Mouse (Mus musculus) kidney, postnatal 0 days (tissue): ENCODE results near the gene Cfap73. TPM values are rescaled to one million over a fixed set of nuclear protein-coding genes. Genes with fewer than 3 reads are reported as not detected.
A peak's percentile ranks its signal among the peaks of the same experiment; 100 is the strongest.

Experiments used
- ATAC-seq: fragments of 200-750 bp; cut with Nextera tagmentation; replicated peaks from 2 replicates; pipeline ENCODE4 v1.8.0; 2017; ENCODE audit warnings: low read depth, moderate number of reproducible peaks, moderate TSS enrichment, moderate library complexity; ENCODE audit not compliant: low FRiP score
- DNase-seq: peaks from one replicate; pipeline ENCODE4 v3.0.0-alpha.2; 2016; ENCODE audit warnings: low spot score
- H3K27ac ChIP-seq: fragments of 300-500 bp; sonication (generic); 2 replicates; pipeline ENCODE4 v1.5.1; 2014; ENCODE audit warnings: mild to moderate bottlenecking
- H3K27me3 ChIP-seq: fragments of 300-500 bp; sonication (generic); 2 replicates; pipeline ENCODE4 v1.6.1; 2014; ENCODE audit warnings: low read length, mixed read lengths; ENCODE audit not compliant: insufficient read depth
- H3K36me3 ChIP-seq: fragments of 300-500 bp; sonication (generic); 2 replicates; pipeline ENCODE4 v1.6.1; 2014; ENCODE audit warnings: low read length, mixed read lengths; ENCODE audit not compliant: insufficient read depth
- H3K4me1 ChIP-seq: fragments of 300-500 bp; sonication (generic); replicated peaks from 2 replicates; pipeline ENCODE4 v1.6.1; 2014; ENCODE audit warnings: antibody characterized with exemption, low read length, mixed read lengths; ENCODE audit not compliant: insufficient read depth
- H3K4me2 ChIP-seq: fragments of 300-500 bp; sonication (generic); 2 replicates; pipeline ENCODE4 v1.6.1; 2014; ENCODE audit warnings: mild to moderate bottlenecking, low read length, moderate library complexity, mixed read lengths
- H3K4me3 ChIP-seq: fragments of 300-500 bp; sonication (generic); replicated peaks from 2 replicates; pipeline ENCODE4 v1.5.1; 2014; ENCODE audit warnings: low read depth, low read length
- H3K9ac ChIP-seq: fragments of 300-500 bp; sonication (generic); 2 replicates; pipeline ENCODE4 v1.6.1; 2014; ENCODE audit warnings: low read depth, low read length
- H3K9me3 ChIP-seq: fragments of 300-500 bp; sonication (generic); replicated peaks from 2 replicates; pipeline ENCODE4 v1.6.1; 2016; ENCODE audit warnings: low read length, inconsistent platforms, mixed read lengths
- CTCF ChIP-seq: IDR thresholded peaks from 2 replicates; pipeline ENCODE4 v1.5.1; 2016; ENCODE audit warnings: antibody characterized with exemption, low read depth, mild to moderate bottlenecking, moderate library complexity
- WGBS: fragments of 180-500 bp; shearing (Covaris S2); extraction: QIAGEN DNeasy Blood & Tissue Kit; methylation state at CpG from one replicate; pipeline ENCODE4 v1.1.7; 2014; 5-methylcytosine and 5-hydroxymethylcytosine counted together
- polyA plus RNA-seq: library from polyadenylated mRNA; unstranded; fragments of >200 nt; fragmentation: Nextera tagmentation; extraction: Ambion mirVana; gene quantifications from 2 replicates; pipeline ENCODE4 v1.2.1, GENCODE M21; 2015

The Cfap73 gene
- polyA plus RNA-seq, 1 experiment from 2014 or later = not detected

DNA sequence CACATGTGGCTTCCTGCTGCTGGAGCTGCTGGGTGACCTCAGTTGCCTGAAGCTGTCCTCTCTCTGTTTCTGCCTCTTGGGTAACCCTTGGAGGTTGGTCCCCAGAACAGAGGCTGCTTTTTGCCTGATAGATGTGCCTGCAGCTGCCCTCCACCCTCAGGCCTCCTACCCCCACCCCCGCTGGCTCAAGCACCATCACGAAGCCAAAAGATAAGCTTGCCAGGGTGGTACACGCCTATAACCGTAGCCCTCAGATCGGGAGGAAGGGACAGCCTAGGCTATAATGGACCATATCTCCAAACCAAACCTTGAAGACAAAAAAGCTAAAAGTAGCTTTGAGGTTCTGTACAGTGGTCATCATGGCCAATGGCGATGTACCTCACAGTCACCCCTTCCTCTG is 34.4 kb downstream of the Cfap73 start:
- Histone ChIP-seq H3K4me3 (no peak overlapping the region), H3K4me1 (no peaks in the 10 kb centered on the region), H3K27ac (no peak overlapping the region), H3K9me3 (no peaks in the 10 kb centered on the region), H3K4me2 (no peak overlapping the region), H3K9ac (no peak overlapping the region), H3K27me3 (no peaks in the 10 kb centered on the region), H3K36me3 (no peaks in the 10 kb centered on the region)
- ATAC-seq (no peak), DNase-seq (no peak)
- TF ChIP-seq CTCF = no peak
- 89% methylated on average over 6 of the region's 6 CpGs for WGBS

DNA sequence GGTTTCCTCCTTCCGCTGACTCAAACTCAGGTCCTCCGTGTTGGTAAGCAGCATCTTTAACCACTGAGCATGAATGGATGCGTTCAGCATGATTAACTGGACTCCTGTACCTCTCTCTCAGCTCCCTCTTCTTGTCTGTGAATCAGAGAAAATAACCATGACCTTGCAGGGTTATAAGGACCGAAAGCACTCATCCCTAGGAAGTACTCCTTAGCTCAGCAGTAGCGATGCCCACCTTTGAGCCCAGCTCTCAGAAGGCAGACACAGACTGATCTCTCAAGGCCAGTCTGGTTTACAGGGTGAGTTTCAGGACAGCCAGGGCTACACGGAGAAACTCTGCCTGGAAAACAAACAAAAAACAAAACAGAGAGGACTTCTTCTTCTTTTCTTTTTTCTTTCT is 39.5 kb downstream of the Cfap73 start:
- no peak overlapping the region for H3K27ac ChIP-seq
- H3K27me3 ChIP-seq = no peaks in the 10 kb centered on the region
- H3K4me1 ChIP-seq = no peaks in the 10 kb centered on the region
- DNase-seq (no peak), ATAC-seq (peak; percentile 68)
- H3K9ac ChIP-seq = no peak overlapping the region
- no peak for TF ChIP-seq CTCF
- H3K9me3 ChIP-seq = no peaks in the 10 kb centered on the region
- WGBS = 82% methylated on average over 6 of the region's 6 CpGs
- no peak overlapping the region for H3K4me3 ChIP-seq
- H3K4me2 ChIP-seq = no peak overlapping the region
- H3K36me3 ChIP-seq = no peaks in the 10 kb centered on the region

DNA sequence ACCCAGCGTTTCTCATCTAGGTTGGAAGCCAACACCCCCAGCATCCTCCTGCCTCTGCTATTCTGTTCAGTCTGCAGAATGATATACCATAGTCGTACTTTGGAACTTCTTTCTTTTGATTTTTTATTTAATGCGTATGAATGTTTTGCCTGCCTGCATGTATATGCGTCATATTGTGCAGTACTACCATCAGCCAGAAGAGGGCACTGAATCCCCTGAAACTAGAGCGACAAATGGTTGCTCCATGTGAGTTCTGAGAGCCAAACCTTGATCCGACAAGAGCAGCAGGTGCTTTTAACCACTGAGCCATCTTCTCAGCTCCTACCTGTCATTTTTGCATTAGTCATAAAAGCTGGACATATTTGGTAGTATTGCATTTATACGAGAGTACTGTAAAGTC is 41.9 kb downstream of the Cfap73 start:
- ATAC-seq (no peak), DNase-seq (no peak)
- Histone ChIP-seq H3K27me3 (no peaks in the 10 kb centered on the region), H3K4me3 (no peak overlapping the region), H3K9ac (no peak overlapping the region), H3K36me3 (no peaks in the 10 kb centered on the region), H3K9me3 (no peaks in the 10 kb centered on the region), H3K4me1 (no peaks in the 10 kb centered on the region), H3K27ac (no peak overlapping the region), H3K4me2 (no peak overlapping the region)
- 72% methylated on average over 7 of the region's 7 CpGs for WGBS
- peak; percentile 56 for TF ChIP-seq CTCF

DNA sequence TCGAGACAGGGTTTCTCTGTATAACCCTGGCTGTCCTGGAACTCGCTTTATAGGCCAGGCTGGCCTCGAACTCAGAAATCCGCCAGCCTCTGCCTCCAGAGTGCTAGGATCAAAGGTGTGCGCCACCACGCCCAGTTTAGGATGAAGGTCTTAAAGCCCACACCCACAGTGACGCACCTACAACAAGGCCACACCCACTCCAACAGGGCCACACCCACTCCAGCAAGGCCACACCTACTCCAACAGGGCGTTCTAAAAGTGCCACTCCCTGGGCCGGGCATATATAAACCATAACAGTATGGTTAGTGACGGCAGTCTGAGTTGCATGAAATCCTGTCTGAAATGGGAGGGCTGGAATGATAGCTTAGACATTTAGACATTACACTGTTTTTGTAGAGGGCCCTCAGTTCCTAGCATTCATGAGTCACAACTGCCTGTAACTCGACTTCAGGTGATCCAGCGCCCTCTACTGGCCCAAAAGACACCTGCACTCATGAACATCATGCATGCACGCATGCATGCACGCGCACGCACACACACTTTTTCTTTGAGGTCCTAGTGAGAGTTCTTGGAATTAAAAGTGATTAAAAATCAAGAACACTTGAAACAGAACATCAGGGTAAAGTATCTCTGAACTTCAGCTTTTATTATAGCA is 43.6 kb downstream of the Cfap73 start:
- WGBS = 77% methylated on average over 16 of the region's 16 CpGs
- Histone ChIP-seq H3K9me3 (no peaks in the 10 kb centered on the region), H3K27me3 (no peaks in the 10 kb centered on the region), H3K4me2 (no peak overlapping the region), H3K9ac (no peak overlapping the region), H3K27ac (no peak overlapping the region), H3K4me3 (no peak overlapping the region), H3K36me3 (no peaks in the 10 kb centered on the region), H3K4me1 (peaks cover 7% of the 10 kb centered on the region; the same call in 1 of the 2 replicates)
- no peak for DNase-seq
- peak; percentile 64 for TF ChIP-seq CTCF
- no peak for ATAC-seq

DNA sequence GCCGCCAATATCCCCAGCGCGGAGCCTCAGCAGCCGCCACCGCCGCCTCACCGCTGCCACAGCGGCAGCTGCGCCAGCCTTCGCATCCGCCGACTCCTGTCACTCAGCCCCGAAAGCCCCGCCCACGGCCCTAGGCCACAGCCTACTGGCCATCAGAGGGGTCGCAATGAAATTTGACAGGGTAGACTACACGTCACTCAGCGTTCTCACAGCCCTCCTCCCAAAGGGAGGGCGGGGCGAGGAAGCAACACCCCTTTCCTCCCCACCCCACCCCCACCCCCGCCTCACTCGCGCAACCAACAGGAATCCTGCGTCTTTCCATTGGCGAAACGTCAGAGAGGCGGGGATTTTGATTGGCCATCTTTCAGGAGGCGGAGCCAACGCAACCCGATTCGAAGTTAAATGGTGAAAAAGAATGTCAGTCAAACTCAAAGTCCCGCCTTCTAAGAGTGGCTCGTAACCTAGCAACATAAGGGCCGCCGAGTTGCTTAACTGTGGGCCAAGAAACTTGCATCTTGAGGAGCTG is 45.4 kb downstream of the Cfap73 start, which contains the start of the genes Tpcn1 and Iqcd:
Tpcn1 (minus strand) TSS at position 105 of the 526 bp plus-strand sequence.
Iqcd (plus strand) TSS at position 448 of the 526 bp plus-strand sequence.
- 0% methylated on average over 35 of the region's 35 CpGs for WGBS
- H3K4me2 ChIP-seq = peak within 1 kb of the TSS; percentile 93
- H3K4me1 ChIP-seq = peaks cover 7% of the 10 kb centered on the region; the same call in 1 of the 2 replicates
- no peaks in the 10 kb centered on the region for H3K9me3 ChIP-seq
- peak; percentile 23; the same call in 1 of the 2 replicates for TF ChIP-seq CTCF
- H3K9ac ChIP-seq = peak within 1 kb of the TSS; percentile 87
- DNase-seq = peak; percentile 100
- peak; percentile 95 for ATAC-seq
- peak within 1 kb of the TSS; percentile 78 for H3K27ac ChIP-seq
- H3K36me3 ChIP-seq = peaks cover 11% of the 10 kb centered on the region; the same call in 1 of the 2 replicates
- peak within 1 kb of the TSS; percentile 89 for H3K4me3 ChIP-seq
- H3K27me3 ChIP-seq = no peaks in the 10 kb centered on the region

DNA sequence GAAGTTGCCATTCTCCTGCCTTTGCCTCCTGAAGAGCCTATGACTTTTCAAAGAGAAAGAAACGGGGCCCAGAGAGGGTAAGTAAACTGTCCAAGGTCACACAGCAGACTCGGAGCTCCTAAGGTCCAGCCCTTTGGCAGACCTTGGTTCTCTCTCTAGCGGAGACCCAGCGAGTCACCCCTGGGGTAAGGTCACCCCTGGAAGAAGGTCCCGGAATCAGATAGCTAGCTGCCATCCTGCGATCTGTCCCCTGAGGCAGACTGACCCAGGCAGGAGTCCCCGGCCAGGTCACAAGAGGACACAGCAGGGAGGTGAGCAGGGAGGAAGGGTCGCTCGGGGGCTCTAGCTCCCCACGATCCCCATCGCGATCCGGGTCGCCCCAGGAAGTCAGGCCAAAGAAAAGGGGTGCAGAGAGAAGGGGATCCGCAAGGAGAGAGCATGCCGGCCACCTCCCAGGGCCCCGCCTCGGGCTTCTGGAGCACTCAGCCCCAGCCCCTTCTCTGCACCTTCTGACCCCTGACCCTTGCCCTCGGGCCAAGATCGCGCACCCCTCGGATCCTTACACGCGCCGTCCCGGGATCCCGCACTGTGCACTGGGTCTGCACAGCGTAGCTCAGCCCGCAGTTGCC is 46.0 kb downstream of the Cfap73 start:
- DNase-seq = no peak
- WGBS = under 1% methylated on average over 24 of the region's 29 CpGs
- Histone ChIP-seq H3K36me3 (peaks cover 16% of the 10 kb centered on the region; the same call in 1 of the 2 replicates), H3K9ac (peak overlapping the region; percentile 87), H3K4me1 (peaks cover 7% of the 10 kb centered on the region; the same call in 1 of the 2 replicates), H3K4me3 (peak overlapping the region; percentile 89), H3K27me3 (no peaks in the 10 kb centered on the region), H3K4me2 (peak overlapping the region; percentile 93), H3K27ac (peak overlapping the region; percentile 78), H3K9me3 (no peaks in the 10 kb centered on the region)
- TF ChIP-seq CTCF = no peak
- ATAC-seq = no peak
